Mouse (Mus musculus) kidney, adult 2 months (tissue): ENCODE results near the gene Prrg2.

ENCODE experiments used
- CTCF ChIP-seq: fragments of 200-500 bp; conservative IDR thresholded peaks from 2 replicates; pipeline ENCODE4 v1.5.1; 2011; ENCODE audit warnings: low read depth, mild to moderate bottlenecking, control low read depth, low read length, moderate library complexity, mixed read lengths; ENCODE audit not compliant: insufficient read depth, insufficient read length
- POLR2A ChIP-seq: fragments of 200-500 bp; IDR thresholded peaks from one replicate; pipeline ENCODE4 v1.6.1; 2011; ENCODE audit warnings: low read depth, low read length, control low read depth

DNA sequence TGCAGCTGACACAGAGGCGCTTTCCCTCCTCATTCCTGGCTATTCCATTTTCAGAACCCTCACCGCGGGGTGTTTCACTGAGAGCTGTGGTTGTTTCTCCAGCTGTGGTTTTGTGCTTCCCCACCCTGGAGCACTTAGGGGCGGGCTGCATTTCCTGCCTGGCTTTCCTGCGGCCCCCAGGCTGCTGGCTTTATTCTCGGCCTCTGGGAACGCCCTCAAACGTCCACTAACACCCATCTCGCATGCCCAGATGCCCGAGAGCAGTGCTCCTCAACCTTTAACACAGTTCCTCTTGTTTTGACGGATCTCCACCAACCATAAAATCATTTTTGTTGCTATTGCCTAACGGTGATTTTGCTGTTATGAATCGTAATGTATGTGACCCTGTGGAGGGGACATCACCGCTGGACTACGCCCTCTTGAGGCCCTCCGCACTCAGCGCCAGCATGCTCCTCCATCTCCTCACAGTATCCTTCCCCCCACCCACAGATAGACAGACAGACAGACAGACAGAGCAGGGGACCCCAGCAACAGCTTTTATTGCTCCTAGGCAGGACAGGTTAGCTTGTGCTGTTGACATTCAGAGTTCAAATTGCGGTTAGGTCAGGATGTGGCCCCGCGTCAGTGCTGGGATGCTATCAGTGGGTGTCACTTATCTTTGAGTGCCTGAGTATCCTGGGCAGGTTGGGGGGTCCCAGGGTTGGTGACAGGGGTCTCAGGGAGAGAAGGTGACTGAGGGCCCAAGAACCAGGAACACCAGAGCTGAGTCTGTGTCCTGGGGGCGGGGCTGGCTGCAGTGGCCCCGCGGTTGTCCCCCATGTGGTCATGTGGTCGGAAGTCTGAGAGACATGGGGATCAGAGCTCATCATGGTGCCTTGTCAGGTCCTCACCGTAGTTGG lies 20.2 kb upstream of the Prrg2 start:
- TF ChIP-seq CTCF (no peak), POLR2A (no peak)
